Mouse (Mus musculus) megakaryocyte, embryonic 14.5 days (primary cell): Measurements from ENCODE around the gene March6. TPM values are rescaled to one million over a fixed set of nuclear protein-coding genes. Genes with fewer than 3 reads are reported as not detected.

ENCODE experiments used
- H3K27me3 ChIP-seq: replicated peaks from 2 replicates; pipeline ENCODE3; 2012; ENCODE audit warnings: inconsistent platforms
- H3K36me3 ChIP-seq: replicated peaks from 2 replicates; pipeline ENCODE3; 2012; ENCODE audit warnings: low read length, inconsistent platforms, mixed read lengths
- H3K4me1 ChIP-seq: 2 replicates; pipeline ENCODE4 v1.6.1; 2012; ENCODE audit warnings: inconsistent platforms
- H3K4me3 ChIP-seq: replicated peaks from 2 replicates; pipeline ENCODE3; 2012; ENCODE audit warnings: moderate library complexity, mild to moderate bottlenecking, inconsistent platforms
- H3K9me3 ChIP-seq: 2 replicates; pipeline ENCODE4 v1.6.1; 2012; ENCODE audit warnings: inconsistent platforms
- FLI1 ChIP-seq: IDR thresholded peaks from 2 replicates; pipeline ENCODE4 v1.6.1; 2012; ENCODE audit warnings: low read length, inconsistent platforms, mixed read lengths
- GATA1 ChIP-seq: IDR thresholded peaks from 3 replicates; pipeline ENCODE4 v1.6.1; 2012; ENCODE audit warnings: mixed read lengths, low read length, inconsistent platforms, borderline replicate concordance
- polyA plus RNA-seq: library from polyadenylated mRNA; stranded (reverse); fragments of >175 nt; gene quantifications from 2 replicates; pipeline ENCODE4 v1.2.3, GENCODE M21; 2012; ENCODE audit warnings: low replicate concordance; ENCODE audit not compliant: insufficient read depth

The March6 gene
- polyA plus RNA-seq, result 18.8 and 34.5 TPM in 2 replicates

DNA sequence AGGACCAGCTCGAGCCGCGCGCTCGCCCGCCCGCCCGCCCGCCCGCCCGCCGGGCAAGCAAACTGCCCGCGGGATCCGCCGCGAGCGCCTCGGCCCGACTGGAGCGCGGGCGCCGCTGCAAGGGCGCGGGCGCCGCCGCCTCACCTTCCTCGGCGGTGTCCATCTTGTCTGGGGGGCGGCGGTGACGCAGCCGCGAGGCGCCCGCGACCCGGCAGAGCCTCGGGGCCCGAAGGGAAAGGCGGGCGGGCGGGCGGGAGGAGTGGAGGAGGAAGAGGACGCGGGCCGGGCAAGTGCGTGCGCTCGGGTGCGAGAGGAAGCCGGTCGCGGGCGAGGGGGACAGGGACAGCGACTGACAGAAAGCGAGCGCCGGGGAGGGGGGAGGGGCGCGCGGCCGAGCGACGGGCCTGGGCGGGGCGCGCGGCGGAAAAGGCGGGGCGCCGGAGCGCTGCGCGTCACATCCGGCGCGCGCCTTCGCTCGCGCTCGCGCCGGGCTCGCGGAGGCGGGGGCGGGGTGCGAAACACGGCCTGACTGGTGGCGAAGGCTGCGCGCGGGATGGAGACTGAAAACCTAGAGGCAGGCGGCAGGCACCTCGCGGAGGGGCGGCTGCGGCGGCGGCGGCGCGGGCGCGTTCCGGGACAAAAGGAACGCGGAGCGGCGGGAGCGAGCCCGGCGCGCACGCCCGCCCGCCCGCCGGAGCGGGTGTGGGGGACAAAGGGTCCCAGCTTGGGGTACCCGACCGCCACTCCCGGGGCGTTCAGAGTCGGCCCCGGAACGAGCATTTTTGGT, at the start of gene March6:
Gene March6 (minus strand): TSS at position 395 of the 787 bp plus-strand sequence.
- no peak for TF ChIP-seq GATA1
- H3K4me1 ChIP-seq, result peaks cover 62% of the 10 kb centered on the region
- H3K27me3 ChIP-seq, result no peaks in the 10 kb centered on the region
- H3K9me3 ChIP-seq, result no peaks in the 10 kb centered on the region
- peak within 1 kb of the TSS; percentile 99 for H3K4me3 ChIP-seq
- H3K36me3 ChIP-seq, result peaks cover 19% of the 10 kb centered on the region

DNA sequence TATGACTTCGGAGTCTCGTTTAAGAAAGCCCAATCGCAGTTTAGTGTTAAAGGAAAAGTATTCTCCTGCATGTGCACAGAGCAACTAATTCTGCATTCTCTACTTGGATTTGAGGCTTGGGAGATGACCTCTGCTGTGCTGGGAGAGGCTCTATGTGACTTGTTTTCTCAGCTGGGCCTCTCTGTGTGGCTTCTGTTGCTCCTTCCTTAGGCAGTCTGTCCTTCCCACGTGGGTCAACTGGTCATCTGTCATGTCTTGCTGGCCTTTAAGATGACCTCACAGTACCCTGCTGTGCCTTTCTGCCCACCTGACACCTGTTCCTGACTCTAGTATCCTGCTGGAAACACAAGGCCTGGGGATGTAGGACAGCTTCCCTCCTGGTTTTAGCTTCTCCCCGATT, 45.2 kb upstream of the March6 start:
- H3K9me3 ChIP-seq, result no peaks in the 10 kb centered on the region
- H3K36me3 ChIP-seq, result no peaks in the 10 kb centered on the region
- TF ChIP-seq GATA1, result no peak
- no peak for TF ChIP-seq FLI1
- peaks cover 21% of the 10 kb centered on the region for H3K4me1 ChIP-seq
- no peak overlapping the region for H3K4me3 ChIP-seq
- no peaks in the 10 kb centered on the region for H3K27me3 ChIP-seq

DNA sequence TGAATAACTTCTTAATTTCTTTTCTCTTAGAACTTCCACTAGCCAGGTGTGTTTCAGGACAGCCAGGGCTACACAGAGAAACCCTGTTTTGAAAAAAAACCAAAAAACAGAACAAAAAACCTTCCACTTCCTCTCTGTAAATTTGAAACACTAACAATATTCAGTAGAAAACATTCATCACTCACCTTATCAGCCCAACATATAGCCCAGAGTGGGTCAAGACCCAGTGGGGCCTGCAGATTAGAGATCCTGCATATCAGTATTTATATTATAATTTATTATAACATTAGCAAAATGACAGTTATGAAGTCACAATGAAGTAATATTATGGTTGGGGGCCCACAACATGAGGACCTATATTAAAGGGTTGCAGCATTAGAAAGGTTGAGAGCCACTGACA, 42.8 kb upstream of the March6 start:
- peaks cover 2% of the 10 kb centered on the region for H3K27me3 ChIP-seq
- TF ChIP-seq GATA1 (no peak), FLI1 (no peak)
- H3K9me3 ChIP-seq, result no peaks in the 10 kb centered on the region
- H3K4me3 ChIP-seq, result no peak overlapping the region
- no peaks in the 10 kb centered on the region for H3K36me3 ChIP-seq
- H3K4me1 ChIP-seq, result peaks cover 42% of the 10 kb centered on the region

DNA sequence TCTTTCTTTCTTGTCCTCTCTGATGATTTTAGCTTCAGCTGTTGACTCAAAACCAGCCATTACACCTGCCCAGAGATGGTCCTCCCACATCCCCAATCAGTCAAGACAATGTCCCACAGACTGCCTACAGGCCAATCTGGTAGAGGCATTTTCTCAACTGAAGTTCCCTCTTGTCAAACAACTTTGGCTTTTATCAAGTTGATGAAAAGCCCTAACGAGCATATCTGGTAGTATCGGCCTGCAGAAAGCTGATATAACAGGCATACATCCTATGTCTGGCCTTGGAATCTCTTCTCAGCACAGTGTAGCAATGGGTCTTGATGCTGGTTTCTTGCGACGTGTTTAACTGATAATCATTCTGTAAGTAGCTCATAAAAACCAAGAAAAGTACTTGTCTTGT, 42.4 kb upstream of the March6 start:
- no peaks in the 10 kb centered on the region for H3K36me3 ChIP-seq
- H3K4me1 ChIP-seq, result peaks cover 46% of the 10 kb centered on the region
- TF ChIP-seq GATA1 (no peak), FLI1 (no peak)
- H3K27me3 ChIP-seq, result peaks cover 2% of the 10 kb centered on the region
- H3K4me3 ChIP-seq, result no peak overlapping the region
- H3K9me3 ChIP-seq, result no peaks in the 10 kb centered on the region

DNA sequence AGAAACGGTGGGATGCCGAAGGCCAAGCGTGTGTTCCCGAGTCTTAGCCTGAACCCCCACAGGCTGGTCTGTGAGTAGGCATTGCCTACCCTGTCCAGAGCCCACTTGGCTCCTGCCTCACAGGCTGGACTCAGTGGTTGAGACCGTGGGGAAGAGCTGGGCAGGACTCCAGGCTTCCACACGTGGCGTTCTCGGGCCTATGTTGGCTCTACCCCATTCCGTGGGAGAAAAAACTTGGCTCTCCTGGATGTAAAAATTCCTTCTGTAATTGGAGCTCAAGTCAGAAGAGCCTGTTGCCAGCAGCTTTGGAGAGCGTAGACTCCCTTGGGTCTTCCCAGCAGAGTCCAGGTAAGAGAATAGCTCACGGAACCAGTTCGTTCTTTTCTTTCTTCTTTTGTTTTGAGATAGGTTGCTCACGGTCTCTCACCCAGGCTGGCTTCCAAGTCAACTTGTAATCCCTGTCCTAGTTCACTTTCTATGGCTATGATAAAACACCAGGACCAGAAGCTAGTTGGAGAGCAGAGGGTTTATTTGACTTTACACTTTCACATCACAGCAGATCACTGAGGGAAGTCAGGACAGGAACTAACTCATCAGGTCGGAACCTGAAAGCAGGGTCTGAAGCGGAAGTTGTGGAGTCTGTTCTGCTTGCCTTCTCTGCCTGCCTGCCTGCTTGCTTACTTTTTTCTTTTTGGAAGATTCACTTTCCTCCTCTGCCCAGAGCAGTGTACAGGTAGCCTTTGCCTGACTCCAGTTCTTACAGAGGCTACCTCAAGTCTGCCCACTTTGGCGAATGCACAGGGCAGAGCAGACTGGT, 41.3 kb upstream of the March6 start:
- Histone ChIP-seq H3K9me3 (no peaks in the 10 kb centered on the region), H3K4me1 (peaks cover 54% of the 10 kb centered on the region), H3K36me3 (no peaks in the 10 kb centered on the region), H3K4me3 (no peak overlapping the region), H3K27me3 (peaks cover 2% of the 10 kb centered on the region)
- TF ChIP-seq FLI1, result no peak
- TF ChIP-seq GATA1, result no peak

DNA sequence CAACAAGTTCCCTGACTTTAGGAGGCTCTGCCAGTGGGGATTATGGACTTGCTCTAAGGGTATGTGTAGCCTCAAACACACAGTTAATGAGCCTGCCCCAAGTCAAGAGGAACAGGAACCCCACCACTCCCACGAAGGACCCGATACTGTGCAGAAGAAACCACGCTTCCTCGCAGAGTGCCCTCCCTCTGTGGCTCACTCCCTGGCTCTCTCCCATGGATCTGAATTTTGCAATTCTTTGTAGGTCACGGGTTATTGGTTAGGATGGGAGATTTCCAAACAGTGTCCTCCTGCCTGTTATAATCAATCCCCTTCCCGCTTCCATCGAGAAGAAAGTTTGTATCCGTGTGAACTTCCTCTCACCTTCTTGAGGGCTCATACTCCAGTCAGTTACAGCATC, 40.1 kb upstream of the March6 start:
- Histone ChIP-seq H3K36me3 (no peaks in the 10 kb centered on the region), H3K4me1 (peaks cover 56% of the 10 kb centered on the region), H3K27me3 (peaks cover 2% of the 10 kb centered on the region), H3K9me3 (no peaks in the 10 kb centered on the region), H3K4me3 (no peak overlapping the region)
- no peak for TF ChIP-seq GATA1
- no peak for TF ChIP-seq FLI1

DNA sequence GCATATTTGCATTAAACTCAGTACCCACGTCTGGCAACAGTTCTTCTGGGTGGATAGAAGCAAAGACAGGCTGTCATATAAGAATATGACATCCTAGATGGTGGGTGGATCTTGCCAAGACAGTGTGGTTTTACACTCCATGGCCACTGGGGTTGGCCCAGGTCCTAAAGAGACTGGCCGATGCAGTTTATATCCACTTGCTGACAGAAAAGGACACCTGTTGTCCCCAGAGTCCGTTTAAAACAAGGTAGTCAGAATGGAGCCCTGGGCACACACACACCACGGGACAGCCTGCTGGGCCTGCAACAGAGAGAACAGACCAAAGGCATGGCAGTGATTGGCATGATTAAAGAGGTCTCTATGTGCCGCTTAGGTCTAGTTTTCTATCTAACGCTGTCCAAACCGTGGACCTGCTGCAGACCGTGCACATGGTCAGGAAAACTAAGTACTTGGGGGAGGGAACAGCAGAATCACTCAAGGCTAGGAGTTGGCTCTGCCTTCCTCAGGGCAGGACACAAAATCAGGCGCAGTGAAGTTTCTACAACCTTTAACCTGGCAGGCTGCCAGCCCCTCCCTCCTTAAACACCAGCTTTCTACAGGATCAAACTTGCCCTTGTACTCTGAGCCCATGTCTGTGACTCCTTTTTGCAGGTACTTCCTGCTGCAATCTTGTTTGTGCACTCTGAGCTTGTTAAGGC, 38.6 kb upstream of the March6 start:
- Histone ChIP-seq H3K9me3 (no peaks in the 10 kb centered on the region), H3K4me3 (no peak overlapping the region), H3K36me3 (no peaks in the 10 kb centered on the region), H3K4me1 (peaks cover 60% of the 10 kb centered on the region), H3K27me3 (peaks cover 2% of the 10 kb centered on the region)
- TF ChIP-seq GATA1 (no peak), FLI1 (no peak)

DNA sequence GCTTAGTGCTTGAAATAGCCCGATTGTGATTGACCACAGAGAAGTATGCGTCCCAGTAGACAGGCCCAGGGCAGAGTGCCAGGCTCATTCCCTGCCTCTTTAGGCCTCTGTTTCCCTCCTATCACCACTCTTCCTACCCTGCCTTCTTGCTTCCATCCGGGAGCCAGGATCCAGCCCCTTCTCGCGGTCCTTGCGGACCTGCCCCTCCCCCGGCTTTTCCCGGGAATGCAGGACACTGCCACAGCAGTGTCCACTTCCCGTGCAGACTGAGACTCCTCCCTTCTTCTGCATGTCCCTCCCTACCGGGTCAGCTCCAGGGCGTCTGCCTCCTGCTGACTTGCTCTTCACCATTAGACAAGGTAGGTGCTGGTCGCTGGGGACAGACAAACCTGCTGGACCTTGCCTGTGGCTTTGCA, 37.7 kb upstream of the March6 start:
- Histone ChIP-seq H3K36me3 (no peaks in the 10 kb centered on the region), H3K4me1 (peaks cover 64% of the 10 kb centered on the region), H3K4me3 (no peak overlapping the region)

DNA sequence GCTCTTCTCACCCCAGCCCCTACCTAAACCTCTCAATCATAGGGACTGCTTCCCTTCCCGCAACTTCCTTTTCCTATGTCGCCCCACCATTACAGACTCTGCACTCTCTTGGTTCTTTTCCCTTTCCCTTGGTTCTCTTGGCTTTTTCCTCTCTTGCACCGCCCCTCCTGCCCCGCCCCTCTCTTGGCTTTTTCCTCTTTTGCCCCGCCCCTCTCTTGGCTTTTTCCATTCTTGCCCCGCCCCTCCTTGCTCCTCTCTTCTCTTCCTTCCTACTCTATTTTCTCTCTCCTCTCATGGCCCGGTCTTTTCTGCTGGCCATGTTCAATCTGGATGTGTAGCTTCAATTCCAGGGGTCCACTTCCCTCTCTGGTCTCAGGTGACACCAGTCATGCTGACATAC, 36.6 kb upstream of the March6 start:
- Histone ChIP-seq H3K4me3 (no peak overlapping the region), H3K36me3 (no peaks in the 10 kb centered on the region), H3K27me3 (peaks cover 2% of the 10 kb centered on the region), H3K4me1 (peaks cover 62% of the 10 kb centered on the region), H3K9me3 (peaks cover 1% of the 10 kb centered on the region; the same call in 1 of the 2 replicates)
- no peak for TF ChIP-seq GATA1
- TF ChIP-seq FLI1, result no peak

More for the DNA sequence above, 37.7 kb upstream of the March6 start:
- Histone ChIP-seq H3K9me3 (no peaks in the 10 kb centered on the region), H3K27me3 (peaks cover 2% of the 10 kb centered on the region)
- TF ChIP-seq GATA1 (no peak), FLI1 (no peak)
